Mouse (Mus musculus): ENCODE results near the gene Porcn.

Gene Porcn

DNA sequence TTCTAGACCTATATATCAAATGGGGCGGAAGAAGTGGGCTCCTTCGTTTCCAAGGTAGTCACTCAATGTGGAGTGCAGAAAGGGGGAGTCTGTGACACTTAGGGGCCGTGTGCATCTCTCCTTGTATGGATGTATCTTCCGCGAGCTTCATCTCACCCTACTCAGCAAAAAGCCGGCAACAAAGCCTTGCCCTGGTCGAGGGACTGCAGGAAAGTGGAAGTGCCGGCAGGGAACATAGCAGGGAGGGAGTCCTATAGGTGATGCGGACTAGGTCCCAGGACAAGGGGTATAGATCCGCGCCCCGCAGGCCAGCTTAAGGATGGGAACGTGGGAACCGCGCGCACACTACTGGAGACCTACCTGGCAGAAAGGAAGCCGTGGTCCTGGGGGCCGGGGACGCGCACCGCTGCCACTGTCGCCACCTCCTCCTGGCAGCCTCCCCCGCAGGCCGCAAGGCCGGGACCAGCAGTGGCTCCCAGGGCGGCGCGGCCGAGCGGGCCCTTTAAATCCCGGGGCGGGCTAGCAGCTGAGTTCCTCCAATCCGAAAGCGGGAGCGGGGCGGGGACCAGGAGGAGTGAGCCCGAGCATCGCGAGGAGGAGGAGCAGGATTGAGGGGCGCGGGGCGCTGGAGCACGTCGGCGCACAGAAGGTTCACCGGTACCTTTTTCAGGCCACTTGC lies at the start of gene Porcn:
Gene Porcn, minus strand, starts transcription at position 511 of the 679 bp plus-strand sequence.
- DNase-seq = peak; percentile 88 to 91

DNA sequence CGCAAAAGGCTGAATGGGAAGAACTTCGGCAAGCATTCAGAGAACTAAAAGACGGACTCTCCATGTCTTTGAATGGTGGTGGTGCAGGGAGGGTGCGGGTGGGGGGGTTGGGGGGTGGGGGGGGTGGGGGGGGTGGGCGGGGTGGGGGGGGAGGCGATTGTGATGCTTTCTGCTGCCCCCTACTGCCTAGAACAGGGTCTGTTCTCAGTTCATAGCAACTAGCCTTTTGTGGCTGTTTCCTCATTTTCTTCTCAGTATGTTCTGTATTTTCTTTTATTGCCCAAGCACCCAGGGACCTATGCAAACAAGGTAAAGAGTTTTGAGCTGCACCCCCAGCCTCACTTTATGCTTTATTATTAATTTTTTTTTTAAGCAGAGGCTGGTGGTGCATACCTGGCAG lies 49.5 kb upstream of the Porcn start:
- peak in 1 of 2 experiments; percentile 6 for DNase-seq

DNA sequence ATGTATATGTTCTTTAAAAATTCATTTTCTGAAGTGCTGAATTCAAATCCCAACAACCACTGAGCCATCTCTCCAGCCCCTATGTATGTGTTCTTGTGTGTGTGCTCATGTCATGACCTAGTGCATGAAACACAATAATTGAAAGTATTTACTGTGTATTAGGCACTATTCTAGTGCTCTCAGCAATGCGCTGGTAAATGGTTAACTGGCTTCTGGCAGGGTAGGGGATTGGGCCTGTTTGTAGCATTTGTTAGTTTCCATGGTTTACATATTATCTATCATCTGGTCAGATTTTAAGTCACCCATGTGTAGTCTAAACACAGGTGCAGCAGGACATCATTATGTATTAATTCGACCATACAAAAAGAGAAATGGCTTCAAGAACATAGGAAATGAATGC lies 47.4 kb upstream of the Porcn start:
- DNase-seq = peak; percentile 48 to 56

DNA sequence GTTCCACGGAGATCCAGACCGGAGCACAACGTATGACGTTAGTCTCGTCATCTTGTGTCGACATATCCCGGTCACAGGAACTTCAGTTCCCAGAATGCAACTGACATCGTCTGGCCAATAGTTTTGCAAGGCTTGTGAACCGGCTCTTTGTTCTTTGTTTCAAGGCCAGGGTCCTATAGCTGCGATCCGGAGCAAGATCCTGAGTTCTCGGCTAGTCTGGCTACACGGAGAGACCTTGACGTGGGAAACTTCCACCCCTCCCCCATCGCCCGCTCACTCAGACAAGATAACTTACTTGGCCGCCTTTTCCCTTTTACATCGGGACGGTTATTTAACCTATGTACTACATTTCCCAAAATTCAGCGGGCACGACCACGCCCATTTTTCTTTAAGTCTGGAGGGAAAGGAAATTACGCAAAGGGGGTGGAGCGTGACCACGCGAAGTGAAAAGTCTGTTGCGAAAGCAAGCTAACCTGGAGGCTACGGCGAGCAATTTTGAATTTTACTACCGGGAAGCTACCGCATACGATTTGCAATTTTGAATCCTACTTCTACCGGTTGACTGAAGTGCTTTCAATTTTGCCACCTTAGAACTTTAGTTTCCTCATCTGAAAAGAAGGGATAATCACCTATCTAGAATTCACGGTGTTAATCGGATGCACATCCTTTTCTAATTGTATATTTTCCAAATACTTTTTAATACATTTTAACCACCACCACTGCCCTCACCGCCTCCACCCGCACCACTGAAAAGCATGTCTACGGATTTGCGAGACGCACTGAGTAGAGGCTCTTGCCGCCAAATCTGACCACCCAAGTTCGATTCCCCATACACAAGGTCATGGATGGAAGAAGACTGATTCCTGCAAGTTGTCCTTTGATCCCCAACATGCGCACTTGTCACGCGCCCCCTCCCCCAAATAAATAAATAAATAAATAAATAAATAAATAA lies 46.3 kb upstream of the Porcn start, which contains the start of gene Ftsj1:
Gene Ftsj1, minus strand, starts transcription at position 73 of the 952 bp plus-strand sequence.
- peak; percentile 87 to 90 for DNase-seq

DNA sequence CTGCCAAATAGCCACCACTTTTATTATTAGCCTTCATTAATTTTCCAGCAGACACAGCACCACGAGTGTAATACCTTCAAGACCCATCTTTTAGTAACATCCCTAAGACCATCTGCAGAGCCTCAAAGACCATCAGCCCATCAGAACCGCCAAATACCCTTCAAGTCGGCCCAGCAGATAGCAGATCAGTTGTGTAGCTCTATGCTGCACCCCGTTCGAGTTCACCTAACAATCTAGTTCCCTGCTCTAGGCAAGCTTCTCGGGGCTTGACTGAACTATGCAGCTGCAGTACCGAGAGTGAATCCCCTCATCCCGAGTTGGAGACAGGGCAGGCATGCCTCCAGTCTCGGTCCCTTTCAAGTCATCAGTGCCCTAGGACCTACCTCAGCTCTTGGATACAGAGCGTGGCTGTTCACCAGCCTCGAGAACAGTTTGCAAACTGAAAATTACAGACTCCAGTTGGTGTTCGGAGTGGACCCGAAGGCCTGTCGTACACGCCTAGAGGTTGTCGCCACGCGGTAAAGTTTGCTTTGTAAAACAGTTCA lies 45.5 kb upstream of the Porcn start:
- no peak for DNase-seq

DNA sequence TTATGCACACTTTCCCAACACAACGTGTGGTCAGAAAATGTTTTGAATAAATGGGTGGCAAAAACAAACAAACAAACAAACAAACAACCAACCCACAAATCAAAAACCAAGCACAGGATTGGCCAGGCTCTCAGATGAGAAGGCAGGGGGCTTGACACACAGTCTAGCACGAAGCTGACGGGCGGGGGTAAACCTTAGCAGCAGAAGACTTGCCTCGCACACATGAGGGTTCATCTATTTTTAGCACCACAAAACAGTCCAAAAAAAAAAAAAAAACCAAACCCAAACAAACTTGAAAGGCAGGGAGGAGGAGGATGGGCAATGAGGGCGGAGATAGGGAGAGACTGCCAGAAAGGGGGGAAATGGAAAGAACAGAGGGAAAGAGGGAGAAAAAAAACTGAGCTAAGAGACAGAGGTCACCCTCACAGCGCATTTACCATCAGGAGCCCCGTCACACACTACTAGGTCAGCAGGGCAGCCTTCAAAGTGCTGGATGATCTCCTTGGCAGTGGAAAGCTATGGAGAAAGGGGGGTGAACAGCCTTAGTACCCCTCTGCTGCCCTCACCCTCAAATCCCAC lies 42.3 kb upstream of the Porcn start:
- no peak for DNase-seq

DNA sequence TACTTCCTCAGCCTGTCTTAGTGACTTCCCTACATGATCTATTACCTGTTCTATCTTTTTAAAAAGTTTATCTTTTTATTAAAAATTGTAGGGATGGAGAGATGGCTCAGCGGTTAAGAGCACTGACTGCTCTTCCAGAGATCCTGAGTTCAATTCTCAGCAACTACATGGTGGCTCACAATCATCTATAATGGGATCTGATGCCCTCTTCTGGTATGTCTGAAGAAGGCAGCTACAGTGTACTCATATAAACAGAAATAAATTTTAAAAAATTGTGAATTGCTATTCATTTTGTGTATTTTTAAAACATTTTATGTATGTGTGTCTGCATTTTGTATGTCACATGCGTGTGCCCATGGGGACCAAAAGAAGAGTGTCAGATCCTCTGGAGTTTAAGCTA lies 41.4 kb upstream of the Porcn start:
- no peak for DNase-seq

DNA sequence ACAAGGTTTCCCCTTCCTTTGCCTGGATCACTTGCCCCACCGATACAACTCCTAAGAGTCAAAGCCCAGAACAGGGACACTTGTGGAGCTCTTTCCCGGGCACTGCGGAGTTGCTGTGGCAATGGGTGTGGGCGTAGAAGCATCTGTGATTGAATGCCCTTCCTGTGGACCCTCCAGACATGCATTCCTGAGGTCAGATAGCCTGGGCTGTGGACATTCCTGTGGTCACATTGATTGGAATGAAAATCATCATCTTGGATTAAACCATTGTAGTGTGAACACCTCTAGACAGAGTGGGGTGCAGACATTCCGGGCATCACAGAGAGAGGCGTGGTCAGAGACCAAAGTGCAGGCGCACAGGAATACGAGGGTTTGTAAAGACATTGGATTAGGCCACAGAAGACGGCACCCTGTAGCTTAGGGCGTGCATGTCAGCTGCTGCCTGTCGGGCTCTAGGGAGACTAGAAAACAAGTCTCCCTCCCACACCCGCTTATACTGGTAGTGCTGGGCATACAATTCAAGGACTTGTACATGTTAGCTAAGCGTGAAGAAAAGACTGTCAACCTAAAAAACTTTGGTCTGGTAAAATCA lies 32.6 kb upstream of the Porcn start:
- DNase-seq = no peak

DNA sequence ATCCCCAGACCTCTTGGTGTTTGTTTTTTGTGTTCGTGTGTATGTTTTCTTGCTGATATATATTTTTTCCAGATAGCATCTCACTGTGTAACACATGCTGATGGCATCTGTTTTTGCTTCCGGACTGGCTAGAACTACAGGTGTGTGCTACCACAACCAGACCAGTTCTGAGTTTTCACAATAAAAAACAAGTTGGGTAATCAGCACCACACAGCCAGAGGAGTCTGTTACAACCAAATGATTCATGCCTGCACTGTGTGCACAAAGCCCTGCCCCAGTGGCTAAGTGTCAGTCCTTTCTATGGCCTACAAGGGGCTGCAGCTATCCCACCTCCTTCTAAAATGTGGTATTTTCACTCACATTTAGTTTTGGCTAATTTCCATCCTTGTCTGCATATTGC lies 30.4 kb upstream of the Porcn start:
- DNase-seq = no peak

DNA sequence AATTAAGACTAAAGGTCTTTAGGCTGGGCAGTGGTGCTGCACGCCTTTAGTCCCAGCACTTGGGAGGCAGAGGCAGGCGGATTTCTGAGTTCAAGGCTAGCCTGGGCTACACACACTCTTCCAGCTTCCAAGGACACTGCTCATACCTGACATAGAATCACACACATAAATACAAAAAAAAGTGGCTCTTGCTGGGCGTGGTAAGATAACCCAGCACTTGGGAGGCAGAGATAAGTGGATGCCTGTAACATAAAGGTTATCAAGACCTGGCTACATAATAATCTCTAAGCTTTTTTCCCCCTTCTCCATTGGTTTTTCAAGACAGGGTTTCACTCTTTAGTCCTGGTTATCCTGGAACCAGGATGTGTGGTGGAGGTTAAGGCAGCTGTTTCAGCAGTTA lies 27.3 kb upstream of the Porcn start:
- DNase-seq = no peak

DNA sequence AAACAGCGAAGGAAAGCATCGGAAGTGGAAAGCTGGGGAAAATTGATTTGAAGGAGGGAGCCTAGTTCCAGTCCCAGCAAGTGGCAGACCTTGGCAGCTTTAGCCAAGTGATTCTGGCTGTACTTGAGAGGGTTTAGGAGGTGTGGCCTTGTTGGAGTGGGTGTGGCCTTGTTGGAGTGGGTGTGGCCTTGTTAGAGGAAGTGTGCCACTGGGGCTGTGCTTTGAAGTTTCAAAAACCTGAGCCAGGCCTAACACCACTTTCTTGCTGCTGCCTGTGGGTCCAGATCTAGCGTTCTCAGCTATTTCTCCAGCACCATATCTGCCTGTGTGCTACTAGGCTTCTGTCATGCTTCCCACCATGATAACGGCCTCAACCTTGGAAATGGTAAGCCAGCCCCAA lies 23.9 kb upstream of the Porcn start:
- DNase-seq = no peak

DNA sequence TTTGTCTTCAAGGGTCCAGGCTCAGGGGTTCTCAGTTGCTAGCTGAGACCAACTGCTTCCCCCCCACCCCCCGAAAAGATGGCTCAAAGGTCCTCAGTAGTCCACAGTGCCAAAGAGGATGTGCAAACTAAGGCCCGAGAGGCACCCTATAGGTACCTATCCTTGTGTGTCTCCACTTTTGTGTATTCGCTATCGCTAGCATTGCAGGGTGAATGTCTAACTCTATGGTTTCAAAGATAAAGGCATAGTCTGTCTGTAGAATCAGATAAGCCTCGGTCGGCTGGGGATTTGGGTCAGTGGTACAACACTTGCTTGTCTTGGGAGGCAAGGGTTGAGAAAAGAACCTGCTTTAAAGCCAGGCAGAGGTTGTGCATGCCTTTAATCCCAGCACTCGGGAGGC lies 17.1 kb upstream of the Porcn start:
- no peak for DNase-seq

DNA sequence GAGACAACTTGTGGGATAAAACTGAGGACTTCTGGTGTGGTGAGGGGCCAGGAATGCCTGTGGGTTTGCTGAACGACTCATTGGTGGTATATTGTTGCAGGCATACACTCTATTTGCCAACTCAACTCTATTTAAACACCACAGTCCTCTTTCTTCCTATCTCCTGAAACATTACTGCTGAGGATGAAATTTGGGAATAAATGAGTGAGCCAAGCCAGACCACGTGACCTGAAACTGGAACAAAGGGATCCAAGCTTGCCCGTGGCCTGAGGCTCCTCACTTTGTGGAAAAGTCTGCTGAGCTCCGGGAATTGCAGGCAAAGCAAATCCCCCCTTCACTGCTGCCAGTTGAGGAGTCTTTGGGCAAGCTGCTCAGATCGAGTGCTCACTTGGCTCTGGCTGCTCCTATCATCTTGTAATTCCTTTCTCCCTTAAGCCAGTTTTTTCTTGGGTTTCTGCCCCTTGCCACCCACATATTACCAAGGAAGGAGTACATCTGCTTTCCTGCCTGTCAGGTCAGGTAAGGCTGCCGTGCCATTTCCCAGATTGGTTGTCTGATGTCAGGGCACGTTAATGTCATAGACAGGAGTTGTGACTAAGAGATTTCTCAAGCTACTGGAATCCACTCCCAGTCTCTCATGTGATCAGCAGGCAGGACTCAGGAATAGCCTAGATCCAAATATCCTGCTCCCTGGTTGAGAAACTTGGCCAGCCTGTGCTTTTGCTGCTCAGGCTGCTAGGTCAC lies 16.5 kb upstream of the Porcn start:
- DNase-seq = no peak

DNA sequence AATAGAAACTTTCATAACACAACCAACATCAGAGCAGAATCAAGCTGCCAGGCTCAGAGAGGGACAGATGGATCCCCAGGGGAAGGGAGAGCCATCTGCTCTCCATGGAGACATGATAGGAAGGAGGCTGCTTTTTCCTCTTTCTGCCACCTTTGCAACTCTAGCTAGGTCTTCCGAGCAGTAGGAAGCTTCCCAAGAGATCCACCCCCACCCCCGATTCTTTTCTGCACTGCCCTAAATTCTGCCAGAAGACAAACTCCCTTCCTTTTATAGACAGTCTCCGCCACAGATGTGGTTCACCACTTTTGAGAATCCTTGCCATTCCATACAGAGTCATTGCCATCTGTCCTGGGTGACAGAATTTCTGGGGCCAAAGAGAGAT lies 16.0 kb upstream of the Porcn start:
- DNase-seq = no peak

DNA sequence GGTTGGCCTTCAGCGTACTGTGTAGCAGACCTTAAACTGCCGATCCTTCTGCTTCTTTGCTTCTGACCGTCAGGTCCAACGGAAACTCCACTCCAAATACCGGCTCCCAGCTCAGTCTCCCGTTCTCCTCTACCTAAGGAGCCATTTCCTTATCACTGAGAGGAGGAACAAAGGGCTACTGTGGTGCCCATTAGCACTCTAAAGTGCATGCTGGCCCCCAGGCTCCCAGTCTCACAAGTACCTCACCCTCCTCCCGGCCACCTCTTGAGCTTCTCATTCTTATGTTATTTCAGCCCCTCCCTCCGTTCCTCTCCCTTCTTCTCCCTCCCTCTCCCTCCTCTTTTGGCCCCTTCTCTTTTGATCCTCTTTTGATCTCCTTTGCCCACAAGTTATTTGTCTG lies 13.3 kb upstream of the Porcn start:
- DNase-seq = no peak

DNA sequence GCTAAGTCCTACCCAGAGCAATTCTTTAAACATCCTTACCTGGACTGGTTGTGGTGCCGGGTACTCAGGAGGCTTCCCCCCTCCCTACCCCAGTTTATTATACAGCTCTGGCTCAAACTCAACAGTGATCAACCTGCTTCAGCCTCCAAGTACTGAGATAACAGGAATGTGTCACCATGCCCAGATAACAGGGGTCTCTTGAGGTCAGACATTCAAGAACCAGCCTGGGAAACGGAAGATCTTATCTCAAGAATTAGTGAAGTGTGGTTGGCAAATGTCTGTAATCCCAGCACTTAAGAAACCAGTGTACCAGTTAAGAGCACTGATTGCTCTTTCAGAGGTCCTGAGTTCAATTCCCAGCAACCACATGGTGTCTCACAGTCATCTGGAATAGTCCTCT lies 11.8 kb upstream of the Porcn start:
- DNase-seq = no peak

DNA sequence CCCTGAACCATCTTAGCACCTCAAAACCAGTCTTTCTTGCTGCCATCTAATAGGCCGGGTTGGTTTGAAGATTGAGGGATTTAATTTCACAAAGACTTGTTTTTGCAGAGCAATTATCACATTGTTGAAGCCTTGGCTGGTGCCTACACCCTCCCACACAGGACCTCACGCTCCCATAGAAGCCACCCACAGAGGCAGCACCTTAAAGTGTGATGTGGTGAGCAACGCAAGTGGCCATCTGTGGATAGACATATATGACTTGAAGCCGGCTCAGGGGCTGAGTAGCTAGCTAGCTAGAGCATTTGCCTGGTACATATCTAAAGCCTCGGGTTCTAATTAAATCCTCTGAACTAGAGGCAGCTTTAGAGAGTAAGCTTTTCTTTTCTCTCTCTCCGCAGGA lies 11.1 kb upstream of the Porcn start:
- DNase-seq = no peak

DNA sequence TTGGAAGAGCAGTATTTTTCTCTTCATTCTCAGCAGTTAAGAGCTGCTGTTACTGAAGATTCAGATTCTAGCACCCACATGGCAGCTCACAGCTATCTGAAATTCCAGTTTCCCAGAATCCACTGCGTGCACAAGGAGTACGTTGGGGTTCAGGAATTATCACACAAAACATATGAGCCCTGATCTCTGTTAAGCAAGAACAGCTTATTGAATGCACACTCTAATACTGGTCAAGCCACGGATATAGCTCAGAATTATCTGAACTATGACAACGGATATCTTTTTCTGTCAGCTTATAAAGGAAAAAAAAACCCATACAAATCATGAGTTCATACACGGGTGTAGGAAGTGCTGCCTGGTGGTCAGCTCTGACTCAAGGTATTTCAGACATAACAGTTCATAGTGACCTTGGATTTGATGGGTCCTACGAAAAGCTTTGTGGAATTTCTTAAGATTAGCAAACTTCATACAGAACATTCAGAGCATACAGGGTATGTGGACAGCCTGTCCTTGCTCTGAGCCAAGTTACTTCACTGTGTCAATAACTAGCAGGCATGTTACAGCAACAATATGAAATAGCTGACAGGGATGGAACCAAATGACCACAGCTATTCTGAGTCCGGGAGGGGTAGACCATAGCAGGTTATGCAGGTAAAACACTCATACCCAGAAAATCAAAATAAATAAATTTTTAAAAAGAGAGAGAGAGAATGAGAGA lies 5.3 kb upstream of the Porcn start:
- DNase-seq = no peak

DNA sequence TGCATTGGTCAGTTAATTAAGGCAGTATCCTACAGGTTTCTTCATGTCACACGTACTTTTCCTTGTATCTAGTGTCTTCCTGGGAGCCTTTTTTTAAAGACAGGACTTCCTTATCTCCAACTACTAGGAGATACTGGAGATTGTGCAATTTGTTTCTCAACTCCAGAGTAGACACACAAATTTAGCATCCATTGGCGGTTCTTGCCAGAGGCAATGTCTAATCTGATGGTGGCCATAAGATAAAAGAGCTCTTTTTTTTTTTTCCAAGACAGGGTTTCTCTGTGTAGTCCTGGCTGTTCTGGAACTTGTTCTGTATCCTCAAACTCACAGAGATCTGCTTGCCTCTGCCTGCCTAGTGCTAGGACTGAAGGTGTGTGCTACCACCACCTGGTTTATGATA lies 3.4 kb upstream of the Porcn start:
- DNase-seq = no peak

DNA sequence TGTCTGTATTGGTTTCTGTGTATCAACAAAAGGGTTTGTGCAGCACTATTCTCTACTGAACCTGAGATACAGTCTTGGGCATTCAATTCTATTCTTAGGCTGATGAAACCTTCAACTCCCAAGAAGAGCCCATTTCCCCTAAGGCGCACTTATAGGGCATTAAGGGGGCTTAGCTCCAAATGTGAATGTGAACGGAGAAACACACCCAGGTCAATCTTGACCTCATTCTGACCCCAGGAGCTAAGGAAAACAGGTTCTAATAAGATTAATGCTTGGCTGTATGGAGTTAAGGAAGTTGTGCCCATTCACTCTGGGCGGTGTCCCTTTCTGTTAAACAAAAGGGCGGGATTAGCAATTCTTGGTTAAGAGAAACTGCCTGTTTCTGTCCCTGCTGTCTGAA lies 899 bp upstream of the Porcn start:
- DNase-seq = no peak

DNA sequence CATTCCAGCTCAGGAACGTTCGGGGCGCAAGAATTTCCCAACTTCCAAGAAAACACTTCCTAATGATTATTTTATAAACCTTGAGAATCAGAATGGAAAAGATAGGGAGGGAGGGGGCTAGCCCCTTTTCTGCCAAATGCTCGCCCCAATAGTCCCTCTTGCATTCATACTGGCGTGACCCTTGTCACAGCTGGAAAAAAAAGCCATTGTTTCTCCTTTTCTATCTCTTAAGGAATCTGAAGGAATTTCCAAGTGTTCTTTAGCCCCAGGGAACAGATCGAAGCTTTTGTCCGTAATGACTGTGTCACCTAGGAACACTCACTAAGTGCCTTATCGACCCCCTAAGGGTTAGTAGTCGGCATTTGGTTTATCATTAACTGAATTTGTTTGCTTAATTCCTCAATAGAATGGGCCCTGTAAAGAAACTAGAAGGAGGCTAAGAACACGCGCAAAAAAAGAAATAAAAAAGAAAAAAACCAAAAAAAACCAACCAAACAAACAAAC lies 421 bp upstream of the Porcn start:
- DNase-seq = no peak

Measured in kidney, postnatal 36 days (tissue).